Mouse (Mus musculus) bone marrow, adult 2 months (tissue): ENCODE data around the gene Opn3.

Source experiments
- CTCF ChIP-seq: fragments of 200-500 bp; IDR thresholded peaks from 2 replicates; pipeline ENCODE4 v1.5.1; 2011; ENCODE audit warnings: low read length, control low read depth; ENCODE audit not compliant: control insufficient read depth, insufficient read depth
- POLR2A ChIP-seq: fragments of 200-500 bp; IDR thresholded peaks from 2 replicates; pipeline ENCODE4 v1.6.1; 2011; ENCODE audit warnings: low read depth, mild to moderate bottlenecking, control low read depth, low read length, borderline replicate concordance; ENCODE audit not compliant: control insufficient read depth

DNA sequence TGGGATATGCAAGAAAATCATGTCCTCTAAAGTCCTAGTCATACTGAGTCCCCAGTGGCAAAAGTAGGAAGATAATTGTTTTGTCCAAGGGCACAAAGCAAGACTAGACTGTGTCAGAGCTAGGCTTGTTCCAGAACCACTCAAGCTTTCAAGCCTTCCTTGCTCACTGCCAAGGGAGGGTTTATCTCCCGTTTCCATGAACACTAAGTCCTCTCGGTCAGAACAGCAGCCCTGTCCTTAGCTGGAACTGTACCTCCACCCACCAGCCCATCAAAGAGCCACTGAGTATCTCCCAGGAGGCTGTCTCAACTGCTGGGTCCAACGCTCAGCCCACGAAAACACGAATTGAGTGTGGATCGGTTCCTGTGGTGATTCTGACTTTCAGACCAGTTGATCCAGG is 17.5 kb downstream of the Opn3 start:
- TF ChIP-seq CTCF (no peak), POLR2A (no peak)
